Mouse (Mus musculus) urinary bladder, postnatal 4 days (tissue): Measurements from ENCODE around the gene Ncor2.
A peak's percentile ranks its signal among the peaks of the same experiment; 100 is the strongest.

ENCODE experiments used
- DNase-seq, 2 experiments: peaks; one replicate each; pipeline ENCODE4 v3.0.0; 2021 to 2022; ENCODE audit warnings: low spot score in 2 of 2

The Ncor2 gene

DNA sequence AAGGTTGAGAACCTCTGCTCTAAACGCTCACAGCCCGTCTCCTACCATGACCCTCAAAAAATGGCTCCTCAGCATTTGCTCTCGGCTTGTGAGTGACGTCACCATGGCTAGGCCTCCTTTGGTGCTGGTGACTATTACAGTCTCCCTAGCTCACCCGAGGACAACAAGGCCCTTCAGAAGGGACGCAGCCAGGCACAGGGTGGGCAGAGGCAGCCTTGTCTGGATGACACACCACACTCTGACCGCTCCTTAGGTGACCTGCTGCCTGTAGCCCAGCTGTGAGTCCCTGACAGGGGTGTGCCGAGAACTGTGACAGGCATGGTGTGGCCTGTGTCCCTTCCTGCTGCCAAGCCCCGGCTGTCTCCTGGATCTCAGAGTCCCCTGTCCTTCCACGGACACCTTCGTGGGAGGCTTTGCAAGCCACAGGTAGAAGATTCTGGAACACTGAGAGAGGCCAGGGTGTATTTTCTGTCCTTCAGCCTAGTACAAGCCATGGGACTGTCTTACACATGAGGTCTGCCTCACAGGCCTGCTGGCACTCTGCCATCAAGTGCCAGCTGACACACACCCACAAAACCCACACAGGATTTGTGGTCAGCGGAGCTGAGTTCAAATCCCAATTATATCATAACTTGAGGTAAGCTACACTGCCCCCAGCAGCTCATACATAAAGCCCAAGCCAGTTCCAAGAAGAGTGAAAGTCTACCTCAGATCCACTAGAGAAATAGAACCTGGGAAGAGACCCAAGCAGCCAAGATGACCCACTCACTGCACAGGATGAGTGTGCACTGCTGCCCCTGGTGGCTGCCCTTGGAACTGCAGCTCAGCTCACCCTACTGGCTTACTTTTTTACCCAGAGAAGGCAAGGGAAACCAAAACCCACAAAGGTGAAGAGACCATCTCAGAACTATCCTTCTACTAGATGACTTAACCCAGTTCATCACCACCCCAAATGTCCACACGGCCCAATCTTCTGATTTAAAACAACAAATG lies 112.2 kb downstream of the Ncor2 start:
- DNase-seq, result peak; percentile 61 to 85

DNA sequence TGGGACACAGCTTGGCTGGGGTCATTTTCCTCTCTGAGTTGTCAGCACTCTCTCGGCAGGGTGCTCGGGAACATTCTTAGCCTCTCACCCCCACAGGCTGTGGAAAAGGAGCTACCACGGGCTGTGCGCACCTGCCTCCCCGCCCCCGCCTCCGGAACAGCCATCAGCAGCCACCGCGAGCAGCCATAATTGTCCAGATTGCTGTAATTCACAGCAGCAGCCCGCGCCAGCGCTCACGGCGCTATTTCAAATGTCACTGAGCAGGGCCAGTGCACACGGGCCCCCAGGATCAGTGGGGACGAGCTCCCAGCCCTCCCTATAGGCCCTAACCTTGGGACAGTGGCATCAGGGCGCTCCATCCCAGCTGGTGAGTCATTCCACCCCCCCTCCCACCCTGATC lies 116.0 kb downstream of the Ncor2 start:
- DNase-seq, result no peak

DNA sequence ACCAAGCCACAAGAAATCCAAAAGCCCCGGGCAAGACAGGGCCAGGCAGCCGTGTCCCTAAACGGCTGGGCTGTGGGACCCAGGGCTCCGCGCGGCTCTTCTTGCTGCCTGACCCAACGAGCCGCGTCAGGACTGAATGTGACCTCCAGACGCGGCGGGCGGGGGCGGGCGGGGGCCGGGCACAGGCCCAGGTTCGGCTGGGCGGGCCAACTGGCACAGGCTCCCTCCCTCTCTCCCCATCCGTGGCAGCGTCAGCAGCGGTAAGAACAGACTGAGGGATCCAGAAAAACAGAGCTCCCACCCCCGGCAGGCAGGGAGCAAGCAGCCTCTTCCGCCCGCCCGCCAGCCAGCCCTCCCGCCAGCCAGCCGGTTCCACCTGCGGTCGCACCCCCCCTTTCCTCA lies 120.8 kb downstream of the Ncor2 start:
- DNase-seq, result peak; percentile 69 to 75

DNA sequence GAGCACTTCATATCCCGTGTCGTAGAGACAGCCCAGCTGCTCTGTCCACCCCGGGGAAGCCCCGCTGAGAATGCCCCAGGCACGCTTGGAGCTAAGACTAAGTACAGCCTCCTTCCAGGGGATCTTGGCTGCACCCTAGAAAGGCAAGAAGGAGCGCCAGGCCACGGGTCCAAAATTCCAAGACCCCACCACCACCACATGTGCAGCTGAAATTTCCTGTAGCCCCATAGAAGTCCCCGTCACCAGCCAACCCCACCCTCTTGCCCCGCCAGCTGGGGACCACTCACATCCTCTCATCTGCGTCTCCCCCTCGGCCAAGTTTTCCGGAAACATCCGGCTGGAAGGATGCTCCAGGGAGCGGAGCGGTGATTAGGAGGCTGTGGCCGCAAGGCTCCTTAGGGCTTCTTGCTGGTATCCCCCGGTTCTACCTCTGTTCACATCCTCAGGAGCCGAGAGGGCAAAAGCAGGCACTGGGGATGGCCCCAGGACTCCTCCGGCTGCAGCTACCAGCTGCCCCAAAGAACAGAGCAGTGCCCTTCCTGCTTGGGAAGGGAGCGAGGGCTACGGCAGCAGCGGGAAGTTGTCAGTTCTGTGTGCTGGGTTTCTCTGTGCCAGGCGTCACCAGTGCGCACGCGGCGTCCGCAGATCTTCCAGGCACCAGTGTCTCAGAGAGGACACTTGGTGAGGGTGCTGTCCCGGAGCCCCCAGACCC lies 121.3 kb downstream of the Ncor2 start:
- DNase-seq, result no peak

DNA sequence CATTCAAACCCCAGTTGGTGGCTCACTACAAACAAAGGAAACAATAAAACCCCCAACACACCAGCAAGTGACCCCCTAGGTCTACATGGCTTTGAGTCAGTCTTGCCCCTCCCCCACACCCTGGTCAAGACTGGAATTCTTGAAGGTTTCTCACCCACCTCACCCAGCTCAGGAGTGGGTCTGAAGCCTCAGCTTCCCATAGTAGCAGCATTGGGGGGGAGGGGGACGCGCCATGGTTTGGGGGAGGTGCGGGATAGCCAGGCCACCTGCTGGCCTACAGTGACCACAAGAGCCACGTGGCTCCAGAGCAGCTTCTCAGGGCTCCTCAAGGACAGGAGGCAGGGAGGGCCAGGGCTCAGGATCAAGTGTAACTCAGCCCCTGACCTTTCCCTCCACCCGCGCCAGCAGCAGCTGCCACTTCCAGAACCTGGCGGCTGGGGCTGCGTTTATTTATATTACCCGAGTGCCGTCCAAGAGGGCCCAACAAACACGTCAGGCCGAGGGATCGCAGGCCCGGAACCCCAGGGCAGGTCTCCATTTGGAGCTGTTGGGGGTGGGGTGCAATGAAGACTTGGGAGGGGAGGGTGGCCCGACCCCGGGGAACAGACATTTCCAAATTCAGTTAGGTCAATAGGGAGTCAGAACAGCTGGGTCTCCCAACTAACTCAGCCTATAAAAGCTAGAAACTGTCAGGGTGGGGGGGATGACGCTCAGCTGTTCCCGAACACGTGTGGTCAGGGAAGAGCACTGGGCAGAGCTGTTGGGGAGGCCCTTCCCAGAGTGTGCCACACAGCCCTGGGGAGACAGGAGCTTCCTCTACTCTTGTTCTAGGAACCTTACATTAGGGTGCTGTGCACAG lies 122.1 kb downstream of the Ncor2 start:
- peak; percentile 59 to 69 for DNase-seq

DNA sequence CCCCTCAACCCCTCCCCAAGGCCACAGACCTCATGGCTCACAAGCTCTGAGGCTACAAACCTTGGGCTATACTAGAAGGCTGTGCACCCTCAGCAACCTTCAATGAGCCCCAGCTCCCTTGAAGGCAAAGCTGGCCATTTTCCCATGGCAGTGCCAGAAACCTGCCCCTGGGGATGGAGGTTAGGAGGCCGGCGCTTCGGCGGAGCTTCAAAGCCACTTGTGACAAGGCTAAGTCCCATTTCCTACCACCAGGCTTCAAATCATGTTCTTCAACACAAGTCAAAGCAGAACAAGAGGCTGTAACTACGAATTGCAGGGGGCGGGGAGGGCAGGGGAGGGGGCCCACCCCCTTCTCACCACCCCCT lies 122.7 kb downstream of the Ncor2 start:
- DNase-seq, result no peak

DNA sequence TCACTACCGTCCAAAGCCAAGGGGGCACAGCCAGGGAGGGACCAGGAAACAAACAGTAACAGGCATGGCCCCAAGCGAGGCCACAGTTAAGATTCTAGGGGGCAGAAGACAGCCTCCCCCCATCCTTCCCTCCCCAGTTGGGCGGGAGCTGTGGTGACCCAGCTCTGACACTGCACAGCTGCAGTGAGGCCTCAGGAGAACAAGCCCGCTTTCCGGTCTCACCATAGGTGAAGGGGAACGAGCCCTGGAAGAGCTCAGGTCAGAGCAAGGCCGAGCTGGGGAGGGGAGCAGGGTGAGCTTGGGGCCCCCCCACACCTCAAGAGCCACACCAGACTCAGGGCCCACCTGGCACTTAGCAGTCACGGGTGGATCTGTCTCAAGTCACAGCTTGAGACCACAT lies 123.1 kb downstream of the Ncor2 start:
- DNase-seq, result no peak

DNA sequence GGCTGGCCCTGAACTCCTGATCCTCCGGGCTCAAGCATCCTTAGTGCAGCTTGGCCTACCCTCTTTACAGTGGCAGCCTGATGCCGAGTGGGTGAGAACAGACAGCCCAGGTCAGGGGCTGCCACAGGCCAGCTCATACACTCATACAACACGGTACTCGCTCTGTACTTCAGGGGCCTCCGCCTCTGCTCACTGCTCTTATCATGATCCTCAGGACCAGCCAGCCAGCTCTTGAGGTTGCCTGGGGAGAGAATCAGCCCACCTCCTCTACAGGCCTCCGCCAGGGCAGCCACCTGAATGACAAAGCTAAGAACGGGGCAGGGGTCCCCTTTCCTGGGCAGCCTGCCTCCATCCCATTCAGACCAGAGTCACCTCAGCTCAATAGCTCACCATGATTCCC lies 125.4 kb downstream of the Ncor2 start:
- DNase-seq, result no peak

DNA sequence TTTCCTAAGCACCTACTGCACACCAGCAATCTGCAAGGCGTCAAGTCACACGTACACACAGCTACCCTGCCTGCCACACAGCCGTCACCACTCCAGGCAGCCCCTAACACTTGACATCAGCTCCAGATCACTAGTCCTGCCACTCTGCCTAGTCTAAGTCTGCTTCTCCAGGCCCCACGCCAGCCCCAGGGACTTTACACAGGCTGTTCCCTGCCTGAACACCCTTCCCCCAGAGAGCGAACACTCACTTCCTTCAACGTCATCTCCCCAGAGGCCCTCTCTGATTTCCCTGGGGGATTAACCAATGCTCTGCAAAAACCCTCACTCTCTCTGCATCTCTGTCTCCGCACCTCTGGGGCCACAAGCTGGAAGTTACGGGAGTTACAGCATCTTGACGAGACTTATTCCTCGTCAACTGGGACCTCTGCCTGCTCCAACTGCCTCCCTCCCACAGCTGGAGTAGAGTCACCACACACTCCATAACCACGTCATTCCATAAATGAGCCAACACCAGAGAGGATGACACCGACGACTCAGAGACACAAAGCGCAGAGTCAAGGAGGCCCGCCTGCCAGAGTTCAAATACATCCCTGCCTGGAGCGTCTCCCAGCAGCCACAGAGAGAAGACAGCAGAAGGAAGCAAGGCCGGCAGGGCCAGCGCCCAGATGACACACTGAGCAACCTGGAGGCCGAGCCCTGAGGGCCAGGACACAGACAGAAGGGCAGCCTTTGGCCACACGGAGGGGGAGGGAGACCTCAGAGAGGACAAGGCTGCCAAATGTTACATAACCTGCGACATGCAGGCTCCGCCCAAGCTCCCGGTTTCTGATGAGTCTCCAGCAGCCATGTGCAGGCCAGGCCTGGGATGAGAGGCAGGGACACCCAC lies 126.2 kb downstream of the Ncor2 start:
- DNase-seq, result peak in 1 of 2 experiments; percentile 48

DNA sequence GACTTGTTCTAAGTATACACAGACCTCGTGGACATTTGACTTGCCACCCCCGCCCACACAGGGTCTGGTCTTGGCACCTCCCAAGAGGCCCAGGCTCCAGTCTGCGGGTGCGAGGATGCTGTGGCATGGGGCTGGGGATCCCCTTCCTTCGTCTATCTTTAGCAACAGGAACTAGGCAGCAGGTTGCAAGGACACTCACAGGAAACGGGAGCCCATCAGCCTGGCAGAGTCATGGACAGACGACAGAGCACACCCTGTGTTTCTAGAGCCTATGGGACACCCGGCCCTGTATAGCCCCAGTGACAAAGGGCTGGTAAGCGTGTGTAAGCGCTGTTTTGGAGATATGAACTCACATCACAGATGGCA lies 126.8 kb downstream of the Ncor2 start:
- DNase-seq, result no peak

DNA sequence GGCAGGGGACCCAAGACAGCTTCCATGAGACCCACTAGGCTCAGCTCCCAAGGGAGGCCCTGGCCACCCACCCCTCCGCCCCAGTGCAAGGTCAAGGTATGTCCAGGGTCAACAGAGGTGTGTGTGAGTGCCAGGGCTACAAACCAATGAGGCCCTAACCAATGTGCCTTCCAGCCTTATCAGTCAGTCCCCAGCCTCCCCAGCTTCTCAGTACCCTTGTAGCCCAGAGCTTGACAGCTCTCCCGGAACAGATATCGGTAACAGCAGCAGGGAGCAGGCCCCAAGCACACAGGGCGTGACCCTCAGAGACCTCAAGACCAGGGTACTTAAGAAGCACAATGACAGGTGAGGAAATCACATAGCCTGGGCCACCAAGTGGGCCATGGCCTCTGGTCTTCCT lies 129.5 kb downstream of the Ncor2 start:
- no peak for DNase-seq

DNA sequence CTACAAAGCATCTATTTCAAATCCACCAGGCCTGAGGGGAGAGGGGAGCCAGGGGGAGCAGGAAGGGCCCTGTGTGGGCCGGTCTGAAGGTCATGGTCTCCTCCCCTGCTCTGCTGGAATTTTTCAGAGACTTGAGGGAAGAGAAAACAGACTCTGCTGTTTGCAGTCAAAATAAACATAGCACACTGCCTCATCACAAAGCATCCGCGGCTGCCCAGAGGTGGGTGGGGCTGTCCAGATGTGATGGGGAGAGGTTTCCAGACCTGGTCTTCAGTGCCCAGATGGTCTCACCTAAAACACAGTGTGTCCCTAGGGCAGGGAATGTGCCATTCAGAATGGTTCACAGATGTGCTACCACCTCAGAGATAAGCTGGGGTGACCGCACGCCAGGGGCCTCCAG lies 132.6 kb downstream of the Ncor2 start:
- DNase-seq, result no peak

DNA sequence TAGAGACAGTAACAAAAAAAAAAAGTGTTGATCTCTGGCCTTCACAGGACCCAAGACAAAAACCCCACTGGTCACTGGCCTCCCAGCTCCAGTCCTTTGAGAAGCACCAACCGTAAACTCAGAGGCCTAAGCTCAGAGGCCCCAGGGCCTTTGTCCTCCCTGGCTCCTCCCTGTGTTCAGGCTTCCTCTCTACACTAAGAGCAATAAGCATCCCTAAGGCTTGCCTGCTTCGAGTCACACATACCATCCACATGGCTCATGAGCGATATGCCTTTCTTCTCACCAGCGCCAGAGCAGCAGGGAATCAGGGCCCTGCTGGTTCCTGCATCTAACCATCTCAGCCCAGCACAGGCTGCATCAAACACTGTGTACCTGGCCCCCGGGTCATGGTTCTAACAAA lies 133.8 kb downstream of the Ncor2 start:
- DNase-seq, result no peak

DNA sequence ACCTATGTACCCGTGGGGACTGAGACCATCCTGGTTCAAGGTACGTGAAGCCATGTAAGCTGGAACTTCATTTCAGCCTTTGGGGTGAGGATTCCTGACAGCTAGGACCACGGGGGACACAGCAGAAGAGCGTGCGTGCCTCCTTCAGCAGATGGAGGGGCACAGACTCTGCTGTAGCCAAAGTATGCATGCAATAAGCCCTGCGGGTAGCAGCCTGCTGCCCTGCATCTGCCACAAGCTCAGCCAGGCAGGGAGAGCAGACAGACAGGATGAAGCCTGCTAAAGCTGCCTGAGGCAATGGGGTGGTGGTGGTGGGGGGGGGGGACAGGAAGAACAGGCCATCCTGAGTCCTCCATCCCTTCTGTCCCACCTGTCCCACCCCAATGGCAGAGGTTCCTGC lies 135.6 kb downstream of the Ncor2 start:
- DNase-seq, result no peak

DNA sequence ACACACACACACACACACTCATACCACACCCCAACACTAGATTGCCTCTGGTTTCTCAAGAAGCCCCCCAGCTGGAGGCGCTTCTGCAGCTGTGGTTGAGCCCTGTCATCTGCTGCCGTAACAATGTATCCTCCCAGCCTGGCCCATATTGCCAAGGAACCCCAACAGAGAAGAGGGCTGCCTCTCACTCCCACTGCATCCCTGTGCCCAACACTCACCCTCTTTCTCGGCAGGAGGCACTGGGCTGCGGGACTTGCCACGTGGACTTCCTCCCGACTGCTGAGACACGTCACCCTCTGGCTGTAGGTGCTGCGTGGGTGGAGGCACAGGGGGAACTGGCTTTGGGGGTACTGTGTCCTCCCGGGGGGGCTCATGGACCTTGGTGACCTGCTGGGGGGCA lies 137.4 kb downstream of the Ncor2 start:
- no peak for DNase-seq

DNA sequence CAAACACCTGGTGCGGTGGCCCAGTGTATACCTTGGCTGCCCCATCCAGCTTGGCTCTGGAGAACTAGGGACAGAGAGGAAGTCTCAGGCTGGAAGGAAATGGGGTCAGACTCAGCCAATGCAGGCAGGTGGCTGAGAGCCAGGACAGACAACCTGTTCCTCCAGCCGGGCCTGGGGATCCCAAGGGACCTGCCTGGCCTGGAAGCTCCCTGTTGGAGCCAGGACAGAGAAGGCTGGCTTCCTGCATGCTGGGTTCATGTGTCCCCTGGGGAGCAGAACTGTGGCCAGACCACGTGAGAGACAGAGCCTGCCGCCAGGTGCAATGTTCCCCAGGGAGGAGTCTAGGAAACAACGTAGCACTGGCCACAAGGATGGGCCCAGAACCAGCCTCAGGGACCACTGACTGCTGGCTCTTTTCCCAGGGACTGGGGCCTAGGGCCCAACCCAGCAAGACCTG lies 138.9 kb downstream of the Ncor2 start:
- peak in 1 of 2 experiments; percentile 73 for DNase-seq

DNA sequence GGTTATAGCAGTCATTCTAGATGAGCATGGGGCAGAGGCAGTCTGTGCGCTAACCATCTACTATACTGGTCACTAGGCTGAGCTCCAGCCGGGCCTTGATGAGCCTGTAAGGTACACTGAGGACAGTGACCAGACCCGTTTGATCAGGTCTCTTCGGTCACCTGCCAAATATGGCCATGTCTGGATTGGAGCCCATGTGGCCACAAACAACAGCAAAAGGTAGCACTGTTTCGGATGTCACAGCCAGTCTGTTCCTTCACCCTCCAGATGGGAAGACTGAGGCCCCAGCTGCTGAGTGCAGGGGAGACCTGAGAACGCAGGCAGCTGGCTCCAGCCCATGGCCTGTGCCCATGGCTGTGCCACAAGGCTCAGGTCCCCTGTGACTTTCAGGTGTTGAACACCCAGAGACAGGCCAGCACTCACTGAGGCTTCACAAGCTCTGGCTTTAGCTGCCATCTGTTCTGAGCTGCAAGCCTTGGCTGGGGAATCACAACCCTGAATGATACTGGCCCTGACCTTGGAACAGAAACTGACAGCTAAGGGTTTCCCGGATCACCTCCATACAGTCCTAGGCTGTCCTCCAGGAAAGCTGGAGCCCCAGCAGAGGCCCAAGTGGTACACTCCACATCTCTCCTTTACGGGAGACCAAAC lies 139.5 kb downstream of the Ncor2 start:
- no peak for DNase-seq

DNA sequence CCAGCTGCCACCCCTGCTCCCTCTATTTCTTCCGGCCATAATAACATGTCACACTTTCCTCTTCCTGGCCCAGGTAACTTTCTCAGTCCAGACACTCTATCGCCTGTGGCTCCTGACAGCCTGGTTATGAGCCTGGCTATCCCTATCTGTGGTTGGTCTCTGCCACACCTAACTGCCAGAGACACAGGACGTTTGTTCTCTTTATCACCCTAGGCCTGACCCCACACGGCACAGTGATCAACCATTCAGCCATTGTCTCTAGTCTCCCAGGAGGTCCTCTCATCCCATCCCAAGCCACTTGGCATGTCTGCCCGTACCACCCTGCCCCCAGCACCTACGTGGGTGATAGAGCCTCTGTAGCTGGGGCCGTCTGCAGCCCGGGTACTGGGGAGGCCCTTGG lies 142.5 kb downstream of the Ncor2 start:
- DNase-seq, result no peak

DNA sequence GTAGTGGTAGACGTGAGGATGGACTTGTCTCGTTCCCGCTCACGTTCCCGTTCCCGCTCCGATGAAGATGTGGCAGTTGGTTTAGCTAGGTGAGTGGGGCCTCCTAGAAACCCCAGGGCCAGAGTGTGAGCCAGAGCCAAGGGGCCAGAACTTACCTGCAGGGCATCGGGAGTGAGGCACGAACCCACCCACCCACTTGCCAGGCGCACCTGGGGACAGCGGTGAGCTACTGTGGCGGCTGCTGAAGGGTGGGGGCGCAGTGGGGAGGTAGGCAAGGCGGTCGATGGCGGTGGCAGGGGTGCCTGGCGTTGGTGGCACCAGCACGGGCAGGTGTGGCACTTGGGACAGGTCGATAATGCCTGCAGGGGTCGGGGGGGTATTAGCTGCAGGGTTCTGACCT lies 150.1 kb downstream of the Ncor2 start:
- no peak for DNase-seq

DNA sequence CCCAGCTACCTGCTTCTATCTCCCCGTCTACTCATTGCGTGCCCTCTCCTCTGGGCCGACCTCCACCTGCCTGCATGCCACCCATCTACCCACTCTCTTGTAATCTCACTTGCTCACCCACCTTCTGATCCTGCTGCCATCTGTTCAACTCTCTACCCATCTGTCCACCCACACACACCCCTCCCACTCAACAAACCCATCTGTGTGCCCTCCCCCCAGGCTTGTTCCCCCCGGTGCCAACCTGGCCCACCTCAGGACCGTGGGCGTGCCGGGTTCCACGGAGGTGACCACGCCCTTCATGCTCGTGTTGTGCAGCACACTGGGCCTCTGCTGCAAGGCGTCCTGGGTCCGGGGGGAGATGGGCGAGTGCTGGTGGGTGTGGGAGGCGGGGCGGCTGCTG lies 150.6 kb downstream of the Ncor2 start:
- DNase-seq, result no peak

DNA sequence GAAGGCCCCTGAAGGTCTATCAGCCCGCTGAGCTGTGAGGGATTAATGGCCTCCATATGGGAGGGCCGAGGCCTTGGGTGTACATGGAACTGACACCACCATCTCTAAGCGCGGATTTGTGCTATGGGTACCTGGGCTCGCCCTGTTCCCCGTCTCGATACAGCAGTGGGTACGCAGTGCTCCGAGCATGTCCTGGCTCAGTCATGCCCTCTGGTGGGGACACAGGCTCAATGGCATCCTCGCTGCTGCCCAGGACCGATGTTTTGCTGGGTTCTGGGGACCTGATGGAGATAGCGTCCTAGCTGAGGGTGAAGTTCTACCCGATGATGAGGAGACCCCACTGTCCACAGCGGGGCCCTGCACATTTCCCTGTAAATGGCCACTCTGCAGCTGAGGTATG lies 155.0 kb downstream of the Ncor2 start:
- no peak for DNase-seq
